Mouse (Mus musculus): ENCODE results near the gene Itih4.

- TF ChIP-seq CTCF (IDR thresholded peaks at IDR 0.05) (no peak), EP300 (IDR thresholded peaks at IDR 0.05) (no peak)
Observed at GRCm38 (mm10) chr14:30886204-30886603, at the start of gene Itih4.
